Mouse (Mus musculus): ENCODE data around the gene Camp. TPM values are rescaled to one million over a fixed set of nuclear protein-coding genes. Genes with fewer than 3 reads are reported as not detected.

Camp gene
- total and polyA plus RNA-seq, 3 experiments: 0.12 TPM; not detected in 2

DNA sequence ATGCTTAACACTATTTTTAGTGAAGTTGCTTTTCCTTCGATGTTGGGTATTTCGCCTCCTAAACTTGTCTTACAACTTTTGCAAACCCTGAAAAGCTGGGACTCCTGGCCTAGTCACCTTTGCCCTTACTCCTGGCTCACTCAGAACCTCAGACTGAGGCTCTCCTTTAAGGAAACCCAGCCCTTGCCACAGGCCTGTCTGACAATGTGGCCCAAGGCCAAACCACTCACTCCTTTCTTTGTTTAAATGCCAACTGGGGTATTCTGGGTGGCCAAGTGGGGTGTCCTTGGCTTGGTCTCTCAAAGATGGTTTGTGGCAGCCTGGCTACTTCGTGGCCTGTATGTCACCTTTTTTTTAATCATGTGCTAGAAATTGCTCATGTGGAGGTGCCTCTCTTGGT is 27.3 kb upstream of the Camp start:
- Histone ChIP-seq H3K9me3 (replicated peaks) (no peaks in the 10 kb centered on the region), H3K4me1 (ENCODE audit: insufficient read depth, low read depth, low read length) (peaks cover 38% of the 10 kb centered on the region), H3K36me3 (replicated peaks) (peaks cover 50% of the 10 kb centered on the region), H3K4me3 (ENCODE audit: low read depth, low read length) (peak overlapping the region; percentile 100), H3K27me3 (ENCODE audit: insufficient read depth, low read length) (no peaks in the 10 kb centered on the region)
- no peak for ATAC-seq (ENCODE audit: extremely low read depth, insufficient number of reproducible peaks, low FRiP score, poor library complexity, severe bottlenecking)
- no peak for TF ChIP-seq GATA1 (IDR thresholded peaks at IDR 0.05; ENCODE audit: borderline replicate concordance, low read length)
- no peak for TF ChIP-seq TAL1 (conservative IDR thresholded peaks at IDR 0.05; ENCODE audit: low read depth, low read length)
- TF ChIP-seq GATA2 (IDR thresholded peaks at IDR 0.05; ENCODE audit: borderline replicate concordance, low read depth, low read length): no peak
- no peak for TF ChIP-seq CTCF (IDR thresholded peaks at IDR 0.05; ENCODE audit: low read depth, low read length)
- TF ChIP-seq POLR2AphosphoS5 (IDR thresholded peaks at IDR 0.05; ENCODE audit: insufficient replicate concordance, low read depth, low read length): no peak
- DNase-seq (ENCODE audit: low spot score): no peak

DNA sequence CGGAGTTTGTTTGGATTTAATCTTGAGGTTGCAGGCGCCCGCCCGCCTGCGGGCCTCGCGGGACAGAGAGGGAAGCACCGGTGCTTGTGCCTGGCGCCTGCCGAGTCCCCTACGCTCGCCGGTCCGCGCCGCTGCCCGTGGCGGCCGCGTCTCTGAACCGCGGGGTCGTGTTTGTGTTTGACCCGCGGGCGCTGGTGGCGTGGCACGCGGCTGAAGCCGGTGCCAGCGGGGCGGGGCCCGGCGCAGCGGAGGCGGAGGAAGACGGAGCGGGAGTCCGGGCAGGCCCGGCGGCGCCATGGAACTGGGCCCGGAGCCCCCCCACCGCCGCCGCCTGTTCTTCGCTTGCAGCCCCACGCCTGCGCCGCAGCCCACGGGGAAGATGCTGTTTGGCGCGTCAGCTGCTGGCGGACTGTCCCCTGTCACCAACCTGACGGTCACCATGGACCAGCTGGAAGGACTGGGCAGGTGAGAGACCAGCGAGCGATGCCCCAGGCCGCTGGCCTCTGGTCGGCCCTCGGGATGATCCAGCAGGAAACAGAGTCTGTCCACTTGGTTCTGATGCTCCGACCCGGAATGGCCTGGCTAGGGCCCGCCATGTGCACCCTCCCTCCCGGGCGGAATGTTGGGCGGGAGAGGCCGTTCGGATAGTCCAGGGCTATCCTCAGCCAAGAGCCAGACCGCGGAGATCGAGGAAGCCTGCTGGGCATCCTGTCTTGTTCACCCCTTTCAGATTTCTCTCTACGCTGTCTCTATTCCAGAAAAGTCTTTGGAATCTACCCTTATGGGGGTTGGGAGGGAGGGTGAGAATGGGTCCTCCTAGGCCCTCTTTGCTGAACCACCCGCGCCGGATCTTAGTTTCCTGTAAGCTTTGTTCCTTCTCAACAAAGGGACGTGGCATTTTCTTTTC is 26.5 kb upstream of the Camp start:
- Histone ChIP-seq H3K4me3 (ENCODE audit: low read depth, low read length) (peak overlapping the region; percentile 100), H3K27me3 (ENCODE audit: insufficient read depth, low read length) (no peaks in the 10 kb centered on the region), H3K4me1 (ENCODE audit: insufficient read depth, low read depth, low read length) (peaks cover 37% of the 10 kb centered on the region), H3K9me3 (replicated peaks) (no peaks in the 10 kb centered on the region), H3K36me3 (replicated peaks) (peaks cover 42% of the 10 kb centered on the region)
- TF ChIP-seq GATA2 (IDR thresholded peaks at IDR 0.05; ENCODE audit: borderline replicate concordance, low read depth, low read length): no peak
- no peak for TF ChIP-seq TAL1 (conservative IDR thresholded peaks at IDR 0.05; ENCODE audit: low read depth, low read length)
- TF ChIP-seq POLR2AphosphoS5 (IDR thresholded peaks at IDR 0.05; ENCODE audit: insufficient replicate concordance, low read depth, low read length): no peak
- TF ChIP-seq GATA1 (IDR thresholded peaks at IDR 0.05; ENCODE audit: borderline replicate concordance, low read length): no peak
- DNase-seq (ENCODE audit: low spot score): peak; percentile 61
- ATAC-seq (ENCODE audit: extremely low read depth, insufficient number of reproducible peaks, low FRiP score, poor library complexity, severe bottlenecking): no peak

- Histone ChIP-seq H3K4me3 (ENCODE audit: low read depth, low read length) (peak within 1 kb of the TSS; percentile 100), H3K9me3 (replicated peaks) (no peaks in the 10 kb centered on the region), H3K36me3 (replicated peaks) (peaks cover 33% of the 10 kb centered on the region), H3K27me3 (ENCODE audit: insufficient read depth, low read length) (no peaks in the 10 kb centered on the region), H3K4me1 (ENCODE audit: insufficient read depth, low read depth, low read length) (peaks cover 36% of the 10 kb centered on the region)
- peak; percentile 98 for DNase-seq (ENCODE audit: low spot score)
- peak; percentile 99 for ATAC-seq (ENCODE audit: extremely low read depth, insufficient number of reproducible peaks, low FRiP score, poor library complexity, severe bottlenecking)
- no peak for TF ChIP-seq POLR2AphosphoS5 (IDR thresholded peaks at IDR 0.05; ENCODE audit: insufficient replicate concordance, low read depth, low read length)
- TF ChIP-seq GATA2 (IDR thresholded peaks at IDR 0.05; ENCODE audit: borderline replicate concordance, low read depth, low read length): no peak
- no peak for TF ChIP-seq CTCF (IDR thresholded peaks at IDR 0.05; ENCODE audit: low read depth, low read length)
- TF ChIP-seq GATA1 (IDR thresholded peaks at IDR 0.05; ENCODE audit: borderline replicate concordance, low read length): no peak
- no peak for TF ChIP-seq TAL1 (conservative IDR thresholded peaks at IDR 0.05; ENCODE audit: low read depth, low read length)
Observed at GRCm38 (mm10) chr9:109874797-109875691, 25.6 kb upstream of the Camp start, which contains the start of gene Cdc25a. Gene Cdc25a, plus strand, starts transcription at chr9:109875579.

- no peak for ATAC-seq (ENCODE audit: extremely low read depth, insufficient number of reproducible peaks, low FRiP score, poor library complexity, severe bottlenecking)
- H3K36me3 ChIP-seq (replicated peaks): no peaks in the 10 kb centered on the region
- DNase-seq (ENCODE audit: low spot score): no peak
- H3K4me1 ChIP-seq (ENCODE audit: insufficient read depth, low read depth, low read length): peaks cover 29% of the 10 kb centered on the region
- TF ChIP-seq POLR2AphosphoS5 (IDR thresholded peaks at IDR 0.05; ENCODE audit: insufficient replicate concordance, low read depth, low read length) (no peak), GATA1 (IDR thresholded peaks at IDR 0.05; ENCODE audit: borderline replicate concordance, low read length) (no peak), GATA2 (IDR thresholded peaks at IDR 0.05; ENCODE audit: borderline replicate concordance, low read depth, low read length) (no peak), TAL1 (conservative IDR thresholded peaks at IDR 0.05; ENCODE audit: low read depth, low read length) (no peak), CTCF (IDR thresholded peaks at IDR 0.05; ENCODE audit: low read depth, low read length) (no peak)
- no peaks in the 10 kb centered on the region for H3K27me3 ChIP-seq (ENCODE audit: insufficient read depth, low read length)
- H3K4me3 ChIP-seq (ENCODE audit: low read depth, low read length): no peak overlapping the region; the same call in 1 of the 2 replicates
- no peaks in the 10 kb centered on the region for H3K9me3 ChIP-seq (replicated peaks)
Observed at GRCm38 (mm10) chr9:109870983-109871572, 21.7 kb upstream of the Camp start.

- Histone ChIP-seq H3K4me3 (ENCODE audit: low read depth, low read length) (no peak overlapping the region), H3K36me3 (replicated peaks) (no peaks in the 10 kb centered on the region), H3K9me3 (replicated peaks) (no peaks in the 10 kb centered on the region), H3K4me1 (ENCODE audit: insufficient read depth, low read depth, low read length) (peaks cover 44% of the 10 kb centered on the region), H3K27me3 (ENCODE audit: insufficient read depth, low read length) (peaks cover 4% of the 10 kb centered on the region)
- ATAC-seq (ENCODE audit: extremely low read depth, insufficient number of reproducible peaks, low FRiP score, poor library complexity, severe bottlenecking): no peak
- no peak for DNase-seq (ENCODE audit: low spot score)
- no peak for TF ChIP-seq POLR2AphosphoS5 (IDR thresholded peaks at IDR 0.05; ENCODE audit: insufficient replicate concordance, low read depth, low read length)
- no peak for TF ChIP-seq GATA1 (IDR thresholded peaks at IDR 0.05; ENCODE audit: borderline replicate concordance, low read length)
- no peak for TF ChIP-seq CTCF (IDR thresholded peaks at IDR 0.05; ENCODE audit: low read depth, low read length)
Observed at GRCm38 (mm10) chr9:109866218-109866617, 16.8 kb upstream of the Camp start.
